Mouse (Mus musculus): ENCODE measurements around the gene Gpr87.
A peak's percentile ranks its signal among the peaks of the same experiment; 100 is the strongest.
"Not testable (repeated sequence)": the region's sequence is repeated elsewhere in the genome, so short reads cannot be mapped to it uniquely, and the experiment has no call there.

Gene Gpr87

GRCm38 (mm10) chr3:59187336-59187735 lies 7.6 kb downstream of the Gpr87 start:
- no peak for DNase-seq (ENCODE audit: low spot score)

- DNase-seq (ENCODE audit: low spot score) = no peak
Observed at GRCm38 (mm10) chr3:59185662-59186061, 9.2 kb downstream of the Gpr87 start.

GRCm38 (mm10) chr3:59182129-59182528 lies 12.8 kb downstream of the Gpr87 start:
- DNase-seq (ENCODE audit: low spot score) = no peak

- no peak for DNase-seq (ENCODE audit: low spot score)
Observed at GRCm38 (mm10) chr3:59181134-59181533, 13.8 kb downstream of the Gpr87 start.

GRCm38 (mm10) chr3:59176871-59177270 lies 18.0 kb downstream of the Gpr87 start:
- no peak for DNase-seq (ENCODE audit: low spot score)

- DNase-seq (ENCODE audit: low spot score) = peak; percentile 48
Observed at GRCm38 (mm10) chr3:59175234-59175633, 19.7 kb downstream of the Gpr87 start.

GRCm38 (mm10) chr3:59174426-59175154 lies 20.3 kb downstream of the Gpr87 start:
- no peak for DNase-seq (ENCODE audit: low spot score)

GRCm38 (mm10) chr3:59169921-59170627 lies 24.8 kb downstream of the Gpr87 start:
- no peak for DNase-seq (ENCODE audit: low spot score)

- DNase-seq (ENCODE audit: low spot score) = no peak
Observed at GRCm38 (mm10) chr3:59169215-59169614, 25.7 kb downstream of the Gpr87 start.

- DNase-seq (ENCODE audit: low spot score) = no peak
Observed at GRCm38 (mm10) chr3:59168476-59168875, 26.4 kb downstream of the Gpr87 start.

- DNase-seq (ENCODE audit: low spot score) = no peak
Observed at GRCm38 (mm10) chr3:59167417-59168054, 27.4 kb downstream of the Gpr87 start.

- DNase-seq (ENCODE audit: low spot score) = no peak
Observed at GRCm38 (mm10) chr3:59160465-59160864, 34.4 kb downstream of the Gpr87 start.

- no peak for DNase-seq (ENCODE audit: low spot score)
Observed at GRCm38 (mm10) chr3:59157048-59157447, 37.9 kb downstream of the Gpr87 start.

- peak; percentile 24 for DNase-seq (ENCODE audit: low spot score)
Observed at GRCm38 (mm10) chr3:59155404-59155803, 39.5 kb downstream of the Gpr87 start.

GRCm38 (mm10) chr3:59154888-59155287 lies 40.0 kb downstream of the Gpr87 start:
- DNase-seq (ENCODE audit: low spot score) = no peak

- DNase-seq (ENCODE audit: low spot score) = no peak
Observed at GRCm38 (mm10) chr3:59153424-59153823, 41.5 kb downstream of the Gpr87 start, which contains the start of gene P2ry14. P2ry14 (minus strand) TSS chr3:59153618.

- no peak for DNase-seq (ENCODE audit: low spot score)
Observed at GRCm38 (mm10) chr3:59150624-59151023, 44.3 kb downstream of the Gpr87 start.

GRCm38 (mm10) chr3:59149646-59150045 lies 45.3 kb downstream of the Gpr87 start:
- DNase-seq (ENCODE audit: low spot score) = peak; percentile 13

- DNase-seq (ENCODE audit: low spot score) = no peak
Observed at GRCm38 (mm10) chr3:59145194-59145593, 49.7 kb downstream of the Gpr87 start.

GRCm38 (mm10) chr3:59141507-59142305 lies 53.2 kb downstream of the Gpr87 start:
- DNase-seq (ENCODE audit: low spot score) = no peak

- not testable (repeated sequence) for DNase-seq (ENCODE audit: low spot score)
Observed at GRCm38 (mm10) chr3:59140941-59141340, 54.0 kb downstream of the Gpr87 start.

- DNase-seq (ENCODE audit: low spot score) = no peak
Observed at GRCm38 (mm10) chr3:59140115-59140514, 54.8 kb downstream of the Gpr87 start.

Measured in left cerebral cortex, adult 11 months (tissue).